Mouse (Mus musculus): Measurements from ENCODE around the gene Bid.
"Not testable (repeated sequence)": the region's sequence is repeated elsewhere in the genome, so short reads cannot be mapped to it uniquely, and the experiment has no call there.

Bid gene

DNA sequence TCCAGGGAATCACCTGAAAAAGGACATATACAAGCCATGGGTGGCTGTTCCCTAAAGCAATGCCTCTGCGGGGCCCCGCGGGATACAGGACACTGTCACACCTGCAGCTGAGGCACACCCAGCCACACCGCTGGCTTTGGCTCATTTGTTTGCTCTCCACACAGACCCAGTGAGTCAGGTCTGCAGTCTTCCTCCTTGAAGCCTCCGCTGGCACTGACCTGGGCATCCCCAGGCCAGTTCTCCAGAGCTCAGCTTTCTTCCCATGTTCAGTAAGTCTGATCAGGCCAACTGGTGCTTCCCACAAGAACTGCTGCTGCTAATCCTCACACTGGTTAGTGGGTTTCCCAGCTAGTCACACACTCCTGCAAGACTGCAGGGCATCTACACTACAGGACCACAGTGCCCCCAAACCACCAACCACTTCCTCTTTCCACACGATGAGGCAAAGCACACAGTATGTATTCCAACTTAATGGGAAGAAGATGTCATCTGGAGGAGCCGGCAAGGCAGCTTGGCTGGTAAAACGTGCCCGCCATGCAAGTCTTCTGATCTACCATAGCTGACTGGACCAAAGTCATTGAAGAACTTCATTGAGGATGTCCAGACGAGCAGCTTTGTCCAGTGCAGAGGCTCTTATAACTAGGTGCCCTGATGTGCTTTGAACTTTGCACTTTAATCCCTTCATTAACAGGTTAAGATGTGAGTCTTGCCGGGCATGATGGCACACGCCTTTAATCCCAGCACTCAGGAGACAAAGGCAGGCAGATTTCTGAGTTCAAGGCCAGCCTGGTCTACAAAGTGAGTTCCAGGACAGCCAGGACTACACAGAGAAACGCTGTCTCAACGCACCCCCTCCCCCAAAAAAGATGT, 14.6 kb downstream of the Bid start:
- DNase-seq = peak in 1 of 2 experiments; percentile 10

GRCm38 (mm10) chr6:120898188-120898833, 18.3 kb downstream of the Bid start:
- DNase-seq = peak; percentile 22 to 36

DNA sequence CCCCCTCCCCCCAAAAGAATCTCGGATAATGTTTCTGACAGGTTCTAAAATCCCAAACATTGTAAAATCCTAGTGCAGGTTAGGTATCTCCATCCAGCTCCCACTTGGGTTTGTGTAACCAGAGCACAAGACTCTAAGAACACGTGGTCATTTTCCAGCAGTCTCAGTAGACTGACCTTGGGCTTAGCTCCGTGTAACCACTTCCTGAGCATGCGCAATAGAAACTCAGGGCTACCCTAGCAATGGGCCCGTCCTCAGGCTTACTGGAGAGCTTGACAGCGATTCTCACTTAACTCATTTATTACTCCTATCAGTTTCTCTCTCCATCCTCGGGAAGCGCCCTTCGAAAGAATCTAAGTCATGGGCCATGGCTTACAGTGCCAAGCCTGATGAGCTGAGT, 22.1 kb downstream of the Bid start:
- no peak for DNase-seq

- DNase-seq = no peak
Measured at GRCm38 (mm10) chr6:120894089-120894488, 22.6 kb downstream of the Bid start.

DNA sequence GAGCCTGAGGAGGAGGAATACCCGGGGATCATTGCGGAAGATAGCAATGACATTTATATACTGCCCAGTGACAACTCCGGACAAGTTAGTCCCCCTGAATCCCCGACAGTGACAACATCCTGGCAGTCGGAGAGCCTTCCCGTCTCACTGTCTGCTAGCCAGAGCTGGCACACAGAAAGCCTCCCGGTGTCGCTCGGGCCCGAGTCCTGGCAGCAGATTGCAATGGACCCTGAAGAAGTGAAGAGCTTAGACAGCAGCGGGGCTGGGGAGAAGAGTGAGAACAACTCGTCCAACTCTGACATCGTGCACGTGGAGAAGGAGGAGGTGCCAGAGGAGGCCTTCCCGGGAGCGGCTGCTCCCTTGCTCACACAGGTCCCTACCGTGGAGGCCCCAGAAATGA, 30.0 kb downstream of the Bid start:
- DNase-seq = no peak

GRCm38 (mm10) chr6:120884436-120884835, 32.2 kb downstream of the Bid start:
- no peak for DNase-seq

DNA sequence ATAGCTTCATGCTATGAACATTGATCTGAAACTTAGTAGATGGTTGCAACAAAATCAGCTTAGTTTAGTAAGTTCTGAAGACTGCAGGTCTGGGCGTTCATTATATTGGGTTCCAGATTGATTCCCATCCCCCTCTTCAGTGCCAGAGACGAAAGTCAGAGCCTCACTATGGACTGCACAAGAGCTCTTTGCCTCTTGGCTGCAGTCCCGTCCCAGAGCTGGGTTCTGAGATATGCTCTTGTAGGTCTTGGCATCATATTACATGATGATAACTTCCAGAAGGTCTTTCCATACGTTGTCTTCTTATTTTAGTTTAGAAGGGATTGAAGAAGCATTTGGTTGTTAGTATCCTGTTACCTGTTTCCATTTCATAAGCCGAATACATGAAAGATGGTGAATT, 37.6 kb downstream of the Bid start:
- no peak for DNase-seq

DNA sequence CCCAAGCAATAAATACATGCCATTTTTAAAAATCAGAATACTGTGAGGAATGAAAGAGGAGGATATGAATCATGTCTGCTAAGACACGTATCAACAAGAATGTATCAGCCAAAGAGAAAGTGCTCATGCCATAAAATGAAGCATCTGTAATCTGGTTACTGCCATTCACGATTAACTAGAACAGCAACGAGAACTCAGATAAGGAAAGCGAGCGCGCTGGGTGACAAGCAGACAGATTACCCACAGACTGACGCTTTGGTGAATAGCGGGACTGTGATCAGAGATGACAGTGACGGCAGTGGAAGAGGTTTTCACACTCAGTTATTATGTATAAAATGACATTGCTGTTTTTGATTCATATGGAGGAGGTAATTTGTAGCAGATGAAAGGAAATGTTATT, 42.8 kb downstream of the Bid start:
- no peak for DNase-seq

DNA sequence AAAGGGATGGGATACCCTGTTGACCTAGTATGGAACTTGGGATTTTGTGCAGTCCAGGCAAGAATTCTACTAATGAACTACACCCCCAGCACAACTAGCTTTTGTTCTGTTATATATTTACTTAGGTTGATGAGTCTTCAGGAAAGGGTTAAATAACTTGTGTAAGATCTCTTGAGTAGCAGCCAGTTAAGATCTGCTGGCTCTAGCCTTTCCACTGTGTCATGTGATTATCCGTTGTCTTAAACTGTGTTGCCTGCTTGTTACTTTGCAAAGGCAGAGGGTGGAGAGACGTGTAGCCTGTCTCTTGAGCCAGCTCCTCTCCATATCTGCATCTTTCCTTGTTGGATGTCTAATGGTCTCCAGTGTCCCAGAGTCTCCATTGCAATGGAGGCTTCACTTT, 45.4 kb downstream of the Bid start:
- DNase-seq = no peak

- DNase-seq = no peak
Measured at GRCm38 (mm10) chr6:120868824-120869223, 47.8 kb downstream of the Bid start.

GRCm38 (mm10) chr6:120866051-120866814, 50.4 kb downstream of the Bid start:
- no peak for DNase-seq

- no peak for DNase-seq
Measured at GRCm38 (mm10) chr6:120860079-120860478, 56.6 kb downstream of the Bid start.

- DNase-seq = no peak
Measured at GRCm38 (mm10) chr6:120858217-120858711, 58.4 kb downstream of the Bid start.

- DNase-seq = no peak
Measured at GRCm38 (mm10) chr6:120854413-120854812, 62.2 kb downstream of the Bid start.

GRCm38 (mm10) chr6:120850720-120851119, 65.9 kb downstream of the Bid start:
- not testable (repeated sequence) for DNase-seq

Measured in lung, adult 18-20 months (tissue).